Mouse (Mus musculus) erythroblast, adult 5-6 weeks (primary cell): ENCODE data around the gene Polm. TPM values are rescaled to one million over a fixed set of nuclear protein-coding genes. Genes with fewer than 3 reads are reported as not detected.
A peak's percentile ranks its signal among the peaks of the same experiment; 100 is the strongest.

ENCODE experiments used
- ATAC-seq: replicated peaks from 2 replicates; pipeline ENCODE4 v1.8.0; 2016; ENCODE audit warnings: moderate number of reproducible peaks, mild to moderate bottlenecking, moderate TSS enrichment, inconsistent platforms; ENCODE audit not compliant: poor library complexity, low FRiP score, severe bottlenecking
- total RNA-seq, 2 experiments: library from RNA; stranded (forward) in 1 of 2; stranded (reverse) in 1 of 2; fragments of 150-400 nt in 1 of 2; fragments of 200-764, 138-1000 nt in 1 of 2; gene quantifications; 2 replicates each; pipeline versions ENCODE4 v1.2.3 to v1.2.4; 2015 to 2017; ENCODE audit warnings: low replicate concordance in 2 of 2

Gene Polm
- total RNA-seq (2015; ENCODE audit: low replicate concordance) (0.58 and 3.3 TPM in 2 replicates), total RNA-seq (2017; ENCODE audit: low replicate concordance) (0.28 and 1.5 TPM in 2 replicates)

DNA sequence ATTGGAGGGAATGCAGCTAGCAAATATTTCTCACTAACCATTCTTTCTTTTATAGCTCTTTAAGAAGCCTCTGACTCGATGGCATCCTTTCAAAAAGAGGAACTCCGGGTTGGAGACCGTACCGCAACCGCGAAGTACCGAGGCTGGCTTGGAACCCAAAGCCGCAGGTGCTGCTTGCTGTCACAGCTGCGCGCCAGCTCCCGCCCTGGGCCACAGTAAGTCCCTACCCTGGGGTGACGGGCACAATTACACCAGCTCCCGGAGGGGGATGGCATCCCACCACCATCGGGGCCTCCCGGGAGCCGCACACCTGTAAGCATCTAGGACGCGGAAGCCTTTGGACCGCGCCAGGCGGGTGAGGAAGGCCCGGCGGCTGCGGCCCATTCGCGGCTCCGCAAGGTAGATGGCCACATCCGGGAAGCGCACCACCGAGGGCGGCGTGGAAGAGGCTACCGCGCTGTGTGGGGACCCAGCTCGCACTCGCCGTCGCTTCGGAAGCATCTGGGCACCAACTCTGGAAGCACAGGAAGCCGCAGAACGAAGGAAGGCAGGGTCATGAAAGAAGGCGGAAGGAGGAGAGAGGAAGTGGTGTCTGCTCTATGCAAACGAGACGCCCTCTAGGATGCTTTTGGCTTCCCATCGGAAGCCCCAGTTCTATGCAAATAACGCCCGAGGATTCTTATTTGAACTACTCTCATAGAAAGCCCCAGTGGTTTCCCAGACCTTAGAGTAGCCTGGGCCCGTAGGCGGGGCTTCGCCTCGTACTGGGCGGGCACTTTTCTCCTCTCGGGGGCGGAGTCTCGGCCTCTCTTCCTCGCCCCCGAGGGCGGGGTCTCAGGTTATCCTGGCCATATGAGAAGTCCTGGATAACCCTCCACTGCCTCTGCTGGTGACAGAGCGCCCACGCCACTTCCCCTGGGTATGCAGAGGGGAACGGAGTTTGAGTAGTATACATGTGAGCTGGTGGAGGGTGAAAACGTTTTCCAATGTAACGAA lies at the start of gene Polm:
TSS of gene Polm (minus strand) at position 766 of the 996 bp plus-strand sequence.
- ATAC-seq, result peak; percentile 97

DNA sequence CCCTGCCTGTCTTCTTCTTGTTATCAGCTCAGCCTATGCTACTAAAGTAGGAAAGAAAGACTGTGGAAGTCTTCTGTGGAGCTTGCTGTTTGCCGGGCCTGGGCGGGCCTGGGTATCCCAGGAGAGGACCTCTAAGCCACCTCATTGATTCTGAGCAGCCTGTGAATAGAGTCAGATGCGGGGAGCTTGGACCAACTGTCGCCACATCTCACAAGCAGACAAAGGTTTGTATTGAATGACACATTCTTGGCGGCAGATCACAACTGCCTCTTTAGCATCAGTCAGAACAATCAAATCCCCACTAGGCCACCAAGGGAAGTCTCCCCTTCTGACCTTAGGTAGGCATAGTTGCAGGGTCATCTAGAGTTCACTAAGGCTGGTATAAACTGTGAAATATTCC lies 49.4 kb upstream of the Polm start:
- ATAC-seq, result no peak

DNA sequence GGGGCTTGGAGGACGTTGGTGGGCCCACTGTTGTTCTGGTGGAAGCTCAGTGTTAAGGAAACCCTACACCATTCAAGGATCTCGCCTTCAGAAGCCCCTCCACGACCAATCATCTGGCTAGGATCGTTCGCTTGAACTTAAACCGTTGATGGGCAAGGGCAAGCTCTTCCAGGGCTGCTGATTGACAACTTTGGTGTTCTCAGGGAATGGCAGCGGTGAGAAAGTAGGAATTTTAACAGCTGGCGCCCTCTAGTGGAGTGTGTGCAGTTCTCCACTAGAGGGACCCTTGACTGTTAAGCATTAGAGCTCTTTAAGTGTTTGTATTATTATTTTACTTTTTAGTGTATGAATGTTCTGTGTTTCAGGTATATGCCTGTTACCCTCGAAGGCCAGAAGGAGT lies 48.4 kb upstream of the Polm start:
- ATAC-seq, result peak; percentile 68

DNA sequence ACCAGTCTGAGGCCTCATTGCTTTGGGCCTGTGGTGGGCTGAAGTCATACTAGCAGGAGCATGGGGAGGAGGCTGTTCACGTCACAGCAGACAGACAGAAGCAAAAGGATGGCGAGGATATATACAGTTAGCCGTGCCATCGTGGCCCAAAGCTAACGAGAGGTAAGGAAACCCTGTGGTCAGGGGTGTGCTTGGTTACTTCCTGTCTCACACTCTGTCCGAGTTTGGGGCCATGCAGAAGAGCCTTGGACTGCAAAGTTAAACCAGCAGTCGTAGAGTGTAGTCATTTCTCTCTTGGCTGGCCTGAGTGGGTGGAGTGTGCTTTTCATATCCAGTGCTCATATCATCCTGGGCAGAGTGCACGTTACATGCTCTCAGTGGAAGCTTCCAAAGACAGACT lies 44.7 kb upstream of the Polm start:
- no peak for ATAC-seq

DNA sequence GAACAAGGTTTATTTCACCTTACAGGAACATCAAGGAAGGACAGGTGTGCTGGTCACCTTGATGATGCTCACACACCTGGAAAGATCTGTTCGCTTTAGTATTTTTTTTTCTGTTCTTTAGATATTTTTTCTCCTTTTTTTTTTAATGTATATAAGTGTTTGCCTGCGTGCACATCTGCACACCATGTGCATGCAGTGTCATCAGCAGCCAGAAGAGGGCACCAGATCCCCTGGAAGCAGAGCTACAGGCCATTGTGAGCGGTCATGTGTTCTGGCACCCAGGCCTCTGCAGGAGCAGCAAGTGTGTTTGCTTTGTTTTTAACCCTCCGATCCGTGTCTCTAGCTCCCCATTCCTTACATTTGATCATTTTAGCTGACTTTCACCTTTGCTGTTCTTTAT lies 42.1 kb upstream of the Polm start:
- ATAC-seq, result 0 out of 2 replicates have a peak, but pooled peaks have one; percentile 43

DNA sequence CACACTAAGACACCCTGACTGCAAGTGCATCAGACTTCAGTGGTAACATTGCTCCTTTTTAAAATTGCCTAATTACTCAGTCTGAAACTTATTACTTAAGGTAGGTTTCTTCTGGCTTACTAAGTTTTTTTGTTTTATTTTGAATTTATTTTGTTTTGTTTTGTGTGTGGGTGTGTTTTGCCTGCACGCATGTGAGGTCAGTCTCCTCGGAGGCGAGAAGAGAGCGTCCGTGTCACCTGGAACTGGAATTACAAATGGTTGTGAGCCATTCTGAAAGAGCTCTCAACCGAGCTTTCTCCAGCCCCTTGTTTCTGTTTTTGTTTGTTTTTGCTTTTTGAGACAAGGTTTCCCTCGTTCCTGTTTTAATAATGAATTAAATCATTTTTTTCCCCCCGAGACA lies 40.8 kb upstream of the Polm start:
- ATAC-seq, result no peak

DNA sequence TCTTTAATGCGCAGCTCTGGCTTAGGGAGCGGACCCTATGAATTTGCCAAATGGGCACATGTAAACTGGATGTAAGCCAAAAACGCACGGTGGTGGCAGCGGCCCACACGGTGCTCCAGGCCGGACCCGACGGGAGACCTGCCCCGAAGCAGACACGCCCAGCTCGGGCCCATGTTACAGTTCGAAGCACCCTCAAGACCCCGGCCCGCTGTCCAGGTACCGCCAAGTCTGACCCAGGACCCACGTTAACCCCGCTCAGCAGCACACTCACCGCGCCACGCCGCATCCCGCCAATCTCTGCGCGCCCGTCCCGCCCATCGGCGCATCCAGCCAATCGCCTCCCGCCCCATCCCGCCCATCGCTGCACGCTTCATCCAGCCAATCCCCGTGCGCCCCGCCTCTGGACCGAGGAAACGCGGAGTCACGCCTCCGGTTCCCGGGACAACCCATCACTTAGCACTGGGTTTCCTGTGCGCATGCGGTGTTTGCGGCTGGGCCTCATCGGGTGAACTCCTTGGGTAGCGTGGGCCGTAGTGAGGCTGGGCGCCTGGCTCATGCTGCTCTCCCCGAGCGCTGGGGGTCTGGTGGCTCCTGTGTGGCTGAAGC lies 40.2 kb upstream of the Polm start, which contains the start of gene Pold2:
TSS of gene Pold2 (minus strand) at position 372 of the 606 bp plus-strand sequence.
- ATAC-seq, result peak; percentile 97

DNA sequence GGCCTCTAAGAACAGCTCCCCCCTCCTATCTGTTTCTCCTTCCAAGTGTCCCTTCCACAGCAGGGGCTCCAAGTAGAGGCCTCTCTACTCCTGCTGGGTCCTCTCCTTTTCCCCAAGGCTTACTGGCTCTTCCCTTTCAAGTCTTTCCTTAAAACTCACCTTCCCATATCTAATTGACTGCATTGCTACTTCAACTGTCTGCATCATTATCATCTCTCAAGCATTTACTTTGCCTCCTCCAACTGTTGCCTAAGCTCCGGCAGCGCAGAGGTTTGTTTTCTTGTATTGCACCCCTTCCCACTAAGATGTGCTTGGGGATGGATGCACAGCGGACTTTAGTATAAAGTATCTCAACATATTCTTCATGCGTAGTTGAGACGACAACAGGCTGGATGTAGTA lies 39.6 kb upstream of the Polm start:
- ATAC-seq, result no peak

DNA sequence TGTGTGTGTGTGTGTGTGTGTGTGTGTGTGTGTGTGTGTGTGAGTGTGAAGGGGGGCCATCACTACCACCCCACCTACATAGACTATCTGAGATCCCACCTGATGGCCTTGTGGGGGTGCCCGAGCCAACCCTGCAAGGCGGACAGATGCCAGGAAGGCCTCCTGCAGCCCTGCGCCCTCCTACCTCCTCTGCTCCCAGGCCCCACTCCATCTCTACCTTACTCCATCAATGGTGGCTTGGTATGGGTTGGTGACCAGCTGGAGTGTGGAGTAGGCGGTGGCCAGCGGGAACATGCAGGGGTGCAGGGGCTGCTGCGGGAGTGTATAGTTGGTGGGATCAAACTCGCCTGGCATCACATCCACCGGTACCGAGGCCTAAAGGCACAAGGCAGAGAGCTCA lies 35.4 kb upstream of the Polm start:
- ATAC-seq, result no peak

DNA sequence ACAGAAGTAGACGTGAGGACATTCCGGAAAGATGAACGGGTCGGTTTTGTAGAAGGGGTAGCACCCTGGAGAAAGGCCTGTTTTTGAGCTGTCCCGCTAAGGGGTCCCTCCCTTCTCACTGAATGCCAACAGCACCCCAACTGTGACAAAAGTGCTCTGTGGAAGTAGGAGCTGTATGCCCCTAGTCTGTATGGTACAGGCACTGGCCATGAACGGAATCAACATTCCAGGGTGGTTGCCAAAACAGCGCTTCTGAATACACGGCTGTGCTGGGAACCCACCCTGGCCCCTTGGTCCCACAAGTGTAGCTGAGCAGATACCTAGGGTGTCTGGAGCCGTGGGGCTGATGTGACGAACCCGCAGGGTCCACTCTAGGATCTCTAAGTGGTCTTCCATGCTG lies 34.9 kb upstream of the Polm start:
- no peak for ATAC-seq

DNA sequence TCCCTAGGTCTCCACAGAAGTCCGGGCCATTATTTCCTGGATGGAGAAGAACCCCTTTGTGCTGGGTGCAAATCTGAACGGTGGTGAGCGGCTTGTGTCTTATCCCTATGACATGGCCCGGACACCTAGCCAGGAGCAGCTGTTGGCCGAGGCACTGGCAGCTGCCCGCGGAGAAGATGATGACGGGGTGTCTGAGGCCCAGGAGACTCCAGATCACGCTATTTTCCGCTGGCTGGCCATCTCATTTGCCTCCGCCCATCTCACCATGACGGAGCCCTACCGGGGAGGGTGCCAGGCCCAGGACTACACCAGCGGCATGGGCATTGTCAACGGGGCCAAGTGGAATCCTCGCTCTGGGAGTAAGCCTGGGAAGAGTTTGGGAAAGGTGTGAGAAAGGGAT lies 32.3 kb upstream of the Polm start:
- no peak for ATAC-seq

DNA sequence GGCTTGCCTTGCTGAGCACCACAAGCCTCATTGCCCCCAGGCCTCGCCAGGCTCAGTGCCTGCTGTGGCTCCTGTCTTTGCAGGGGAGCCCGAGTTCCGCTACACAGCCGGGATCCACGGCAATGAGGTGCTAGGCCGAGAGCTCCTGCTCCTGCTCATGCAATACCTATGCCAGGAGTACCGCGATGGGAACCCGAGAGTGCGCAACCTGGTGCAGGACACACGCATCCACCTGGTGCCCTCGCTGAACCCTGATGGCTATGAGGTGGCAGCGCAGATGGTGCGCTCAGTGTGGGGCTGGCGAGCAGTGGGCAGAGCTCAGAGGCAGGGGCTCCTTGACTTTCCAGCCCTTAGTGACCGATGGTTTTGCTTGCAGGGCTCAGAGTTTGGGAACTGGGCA lies 31.5 kb upstream of the Polm start:
- no peak for ATAC-seq

DNA sequence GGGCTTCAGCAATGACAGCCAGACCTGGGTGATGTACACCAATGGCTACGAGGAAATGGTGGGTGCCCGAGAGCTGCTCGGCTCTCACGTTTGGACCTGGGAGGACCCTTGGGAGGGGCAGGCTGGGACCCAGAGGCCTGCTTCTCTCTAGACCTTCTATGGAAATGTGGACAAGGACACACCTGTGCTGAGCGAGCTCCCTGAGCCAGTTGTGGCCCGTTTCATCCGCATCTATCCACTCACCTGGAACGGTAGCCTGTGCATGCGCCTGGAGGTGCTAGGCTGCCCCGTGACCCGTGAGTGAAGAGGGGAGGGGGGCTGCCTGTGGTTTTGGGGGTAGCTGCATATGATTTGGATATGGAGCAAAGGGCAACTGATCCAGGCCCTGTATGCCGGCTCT lies 30.5 kb upstream of the Polm start:
- ATAC-seq, result no peak

DNA sequence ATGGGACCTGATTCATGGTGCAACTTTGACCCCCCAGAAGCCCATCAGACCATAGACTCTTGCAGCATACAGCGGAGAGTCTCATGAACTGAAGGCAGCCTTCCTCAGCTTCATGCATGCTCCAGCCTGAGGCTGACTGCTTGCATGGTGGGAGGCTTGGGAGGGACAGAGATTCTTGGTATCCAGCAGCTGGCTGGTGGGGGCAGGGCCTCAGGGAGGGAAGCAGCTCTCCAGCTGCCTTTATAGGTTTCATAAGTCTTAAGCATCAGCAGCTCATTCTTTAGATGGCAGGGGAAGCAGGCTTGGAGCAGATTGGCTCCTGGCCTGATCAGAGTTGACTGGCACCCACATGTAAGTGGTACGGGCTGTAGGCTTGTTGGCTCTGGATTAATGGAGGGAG lies 29.4 kb upstream of the Polm start:
- ATAC-seq, result no peak

DNA sequence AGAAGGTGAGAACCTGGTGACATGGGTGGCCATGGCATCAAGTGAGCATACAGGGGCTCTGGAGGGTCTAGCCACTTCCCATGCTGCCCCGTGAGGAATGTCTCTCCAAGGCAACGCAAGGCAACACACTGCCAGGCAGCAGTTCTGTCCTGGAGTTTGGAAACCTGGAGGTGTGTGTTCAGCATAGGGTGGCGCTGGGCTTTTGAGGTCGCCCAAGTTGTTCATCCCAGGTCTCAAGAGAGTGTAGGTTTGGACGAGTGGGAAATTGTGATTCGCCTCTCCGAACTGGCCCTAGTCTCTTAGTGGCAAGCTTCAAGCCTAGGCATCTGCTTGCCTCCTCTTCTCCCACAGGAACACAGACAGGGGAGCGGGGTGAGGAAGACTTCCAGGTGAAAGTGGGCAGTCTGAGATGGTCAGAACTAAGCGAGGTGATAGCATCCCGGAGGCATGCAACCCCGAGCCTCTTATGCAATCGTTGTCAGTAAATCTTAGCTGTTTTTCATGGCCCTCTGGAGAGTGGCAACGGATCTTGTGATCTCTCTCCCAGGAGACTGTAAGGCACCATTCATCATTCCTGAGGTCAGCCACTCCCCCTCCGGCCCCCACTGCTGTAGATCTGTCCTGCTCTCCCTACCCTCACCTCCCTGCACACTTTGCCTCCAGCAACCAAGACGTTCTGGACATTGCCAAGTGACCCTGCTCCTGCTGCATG lies 24.7 kb upstream of the Polm start:
- no peak for ATAC-seq

DNA sequence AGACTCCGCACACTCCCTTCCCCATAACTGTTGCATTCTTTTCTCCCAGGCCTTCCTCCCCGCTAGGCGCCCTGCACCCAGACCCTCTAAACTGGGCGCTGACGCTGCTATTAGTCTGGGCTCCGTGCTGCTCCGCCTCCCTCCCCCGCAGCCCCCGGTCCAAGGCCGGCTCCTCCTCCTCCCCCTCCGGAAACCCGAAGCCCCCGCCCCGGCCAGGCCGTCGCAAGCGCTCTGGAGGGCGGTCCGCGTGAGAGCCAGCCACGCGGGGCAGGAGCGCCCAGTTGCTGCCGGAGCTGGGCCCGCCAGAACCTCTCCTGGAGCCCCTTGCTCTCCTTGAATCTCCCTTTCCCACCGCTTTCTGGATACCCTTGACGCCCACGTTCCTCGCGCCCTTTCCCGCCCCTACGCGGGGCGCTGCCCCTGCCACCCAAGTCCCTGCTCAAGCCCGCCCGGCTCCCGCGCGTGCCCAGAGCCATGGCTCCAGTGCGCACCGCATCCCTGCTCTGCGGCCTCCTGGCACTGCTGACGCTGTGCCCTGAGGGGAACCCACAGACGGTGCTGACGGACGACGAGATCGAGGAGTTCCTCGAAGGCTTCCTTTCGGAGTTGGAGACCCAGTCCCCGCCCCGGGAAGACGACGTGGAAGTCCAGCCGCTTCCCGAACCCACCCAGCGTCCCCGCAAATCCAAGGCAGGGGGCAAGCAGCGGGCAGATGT lies 24.0 kb upstream of the Polm start, which contains the start of gene Aebp1:
TSS of gene Aebp1 (plus strand) at position 270 of the 716 bp plus-strand sequence.
- no peak for ATAC-seq

DNA sequence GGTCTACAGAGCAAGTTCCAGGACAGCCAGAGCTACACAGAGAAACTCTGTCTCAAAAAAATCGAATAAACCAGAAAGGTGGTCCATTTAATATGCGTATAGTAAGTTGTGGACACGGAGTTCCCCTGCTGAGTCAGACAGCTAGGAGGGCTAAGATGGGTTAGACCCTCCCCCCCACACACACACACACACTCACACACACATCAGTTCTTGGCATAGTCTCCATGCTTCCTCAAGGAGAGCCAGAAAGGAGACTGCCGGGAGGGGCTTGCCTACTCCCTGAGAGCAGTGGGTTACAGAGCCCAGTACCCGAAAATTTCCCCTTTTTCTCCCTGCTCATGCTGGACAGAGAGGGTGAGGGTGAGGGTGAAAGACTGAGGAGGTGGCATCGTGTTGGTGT lies 22.8 kb upstream of the Polm start:
- ATAC-seq, result no peak

DNA sequence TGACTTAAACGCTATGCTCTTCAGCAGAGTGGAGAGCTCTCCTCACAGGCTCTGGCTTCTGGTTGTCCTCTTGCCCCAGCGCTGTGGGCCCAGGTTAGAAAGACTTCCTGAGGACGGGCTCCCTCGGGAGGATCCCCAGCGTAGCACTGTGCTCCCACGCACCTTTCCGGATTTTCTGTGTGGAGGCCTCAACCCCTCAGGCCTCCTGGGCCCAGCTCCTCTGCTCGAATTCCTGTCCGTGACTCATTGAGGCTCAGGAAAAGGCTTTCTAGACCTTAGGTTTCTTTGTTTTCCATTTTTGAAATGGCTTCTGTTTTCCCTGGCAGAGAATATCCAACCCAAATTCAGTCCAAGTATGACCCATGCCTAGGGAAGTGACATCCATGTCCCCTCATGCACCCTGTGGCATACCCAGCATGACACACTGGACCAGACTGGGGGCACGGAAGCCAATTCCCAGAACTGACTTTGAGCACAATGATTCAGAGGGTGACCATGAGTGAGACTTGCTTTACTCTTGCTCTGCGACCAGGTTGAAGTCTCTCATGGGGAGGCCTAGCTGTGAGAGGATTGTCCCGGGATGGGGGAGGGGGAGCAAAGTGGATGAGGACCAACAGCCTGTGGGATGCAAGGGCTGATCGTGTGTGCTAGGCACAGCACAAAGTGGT lies 22.2 kb upstream of the Polm start:
- no peak for ATAC-seq

DNA sequence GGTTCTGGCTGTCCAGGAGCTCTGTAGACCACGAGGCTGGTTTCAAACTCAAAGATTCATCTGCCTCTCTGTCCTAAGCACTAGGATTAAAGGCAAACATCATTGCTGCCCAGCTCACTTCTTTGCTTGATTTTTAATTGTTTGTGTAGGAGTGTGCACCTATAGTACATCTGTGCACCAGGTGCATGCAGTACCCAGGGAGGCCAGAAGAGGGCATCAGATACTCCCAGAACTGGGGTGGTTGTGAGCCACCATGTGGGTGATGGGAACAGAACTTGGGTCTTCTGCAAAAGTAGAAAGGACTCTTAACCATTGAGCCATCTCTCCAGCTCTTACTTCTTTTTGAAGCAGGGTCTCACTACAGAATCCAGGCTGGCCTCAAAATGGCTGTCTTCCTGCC lies 20.9 kb upstream of the Polm start:
- no peak for ATAC-seq
